Mouse (Mus musculus) left cerebral cortex, postnatal 10 days (tissue): Measurements from ENCODE around the gene Fbxo45. TPM values are rescaled to one million over a fixed set of nuclear protein-coding genes. Genes with fewer than 3 reads are reported as not detected.
"Not testable (repeated sequence)": the region's sequence is repeated elsewhere in the genome, so short reads cannot be mapped to it uniquely, and the experiment has no call there.

Source experiments
- DNase-seq, 2 experiments: peaks; one replicate each; pipeline ENCODE4 v3.0.0; 2021 to 2022; ENCODE audit warnings: low spot score in 2 of 2, mixed read lengths in 1 of 2; ENCODE audit errors: extremely low spot score in 1 of 2
- intact Hi-C: fragments of 180-260 bp; cut with DNase I; formaldehyde crosslinking; loops from one replicate; pipeline ENCODE4 v1.15.1; 2025
- total RNA-seq, 2 experiments: library from RNA; stranded (reverse); gene quantifications; 2 replicates each; pipeline ENCODE4 v1.2.3; 2021

Gene Fbxo45
- total RNA-seq, result 10 to 100 TPM; 39.7 to 39.8 TPM

DNA sequence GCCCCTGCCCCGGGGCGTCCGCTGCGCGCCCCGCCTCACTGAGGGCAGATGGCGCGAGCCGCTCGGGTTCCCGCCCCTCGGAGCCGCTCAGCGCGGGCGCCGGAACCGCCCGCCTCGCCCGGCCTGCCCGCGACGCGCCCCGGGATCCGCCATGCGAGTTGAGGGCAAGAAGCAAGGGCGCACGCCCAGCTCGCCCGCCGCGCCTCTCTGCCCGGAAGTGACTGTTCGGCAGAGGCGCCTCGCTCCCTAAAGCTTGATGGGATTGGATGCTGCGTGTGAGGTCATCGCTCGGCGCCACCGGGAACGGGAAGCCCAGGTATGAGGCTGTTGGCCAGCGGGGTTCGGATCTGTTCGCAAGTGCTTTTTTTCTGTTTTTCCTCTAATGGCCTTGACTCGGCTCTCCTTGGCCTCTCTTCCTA lies at the start of gene Fbxo45, which contains the start of gene Wdr53:
Gene Fbxo45 (minus strand): TSS at position 207 of the 419 bp plus-strand sequence.
Gene Wdr53 (plus strand): TSS at position 276 of the 419 bp plus-strand sequence.
- DNase-seq, result peak; percentile 97 to 98

DNA sequence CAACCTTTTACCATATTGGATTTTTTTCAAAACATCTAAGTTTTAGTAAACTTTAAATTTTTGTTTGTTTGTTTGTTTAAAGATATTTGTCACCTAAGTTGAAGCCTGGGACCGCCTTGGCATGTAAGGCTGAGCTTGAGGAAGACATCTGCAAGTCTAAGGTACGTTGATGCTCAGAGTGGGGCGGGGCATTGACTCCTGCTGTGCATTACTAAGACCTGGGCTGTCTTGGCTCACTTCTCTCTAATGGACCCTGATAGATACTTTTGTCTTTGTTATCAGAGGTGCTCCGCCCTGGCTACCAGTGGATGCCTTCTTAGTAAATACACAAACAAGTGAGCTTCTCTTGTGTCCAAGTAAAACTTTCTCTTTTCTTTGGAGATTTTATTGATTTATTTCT lies 44.9 kb upstream of the Fbxo45 start:
- no peak for DNase-seq

More for the DNA sequence above, at the start of gene Fbxo45, which contains the start of gene Wdr53:
- intact Hi-C loops, result loop anchor here (10.0 kb wide), 1 partner anchor 132 kb away; no protein-coding TSS in a partner anchor

DNA sequence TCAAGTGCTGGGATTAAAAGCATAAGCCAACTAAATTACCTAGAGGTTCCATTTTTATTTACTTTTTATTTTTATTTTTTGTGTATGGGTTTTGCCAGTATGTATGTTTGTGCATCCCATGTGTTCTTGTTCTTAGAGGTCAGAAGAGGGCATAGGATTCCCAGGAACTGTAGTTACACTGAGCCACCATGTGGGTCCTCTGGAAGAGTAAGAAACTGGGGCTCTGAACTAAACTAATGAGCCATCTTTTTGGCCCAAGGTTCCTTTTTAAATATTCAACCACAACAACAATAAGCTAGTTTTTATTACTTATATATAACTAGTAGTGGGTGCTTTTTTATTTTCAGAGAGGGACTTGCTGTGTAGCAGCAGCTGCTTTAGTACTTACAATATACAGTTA lies 35.6 kb upstream of the Fbxo45 start:
- DNase-seq, result no peak
- intact Hi-C loops, result loop anchor here (5.0 to 10.0 kb wide), 2 partner anchors 102 to 320 kb away; no protein-coding TSS in a partner anchor

More for the DNA sequence above, 44.9 kb upstream of the Fbxo45 start:
- intact Hi-C loops, result loop anchor here (10.0 kb wide), 1 partner anchor 323 kb away; no protein-coding TSS in a partner anchor

DNA sequence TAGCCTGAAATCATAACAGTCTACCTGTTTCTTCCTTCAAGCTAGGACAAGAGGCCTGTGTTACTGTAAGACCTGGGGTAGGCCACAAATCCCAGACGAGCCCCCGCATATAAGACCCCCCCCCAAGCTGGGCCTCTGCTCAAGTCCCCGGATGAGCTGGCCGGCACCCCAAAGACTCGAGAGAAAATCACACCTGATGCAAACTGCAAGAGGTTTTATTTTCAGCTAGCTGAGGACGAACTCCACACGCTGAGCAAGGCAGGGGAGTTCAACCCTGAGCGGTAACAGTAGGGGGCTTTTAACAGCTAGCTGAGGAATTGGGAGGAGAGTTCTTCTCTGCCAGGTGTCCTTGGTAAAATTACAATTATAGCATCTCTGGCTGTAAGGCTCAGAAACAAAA lies 33.3 kb upstream of the Fbxo45 start:
- no peak for DNase-seq
- intact Hi-C loops, result loop anchor here (5.0 to 10.0 kb wide), 2 partner anchors 105 to 318 kb away; no protein-coding TSS in a partner anchor

DNA sequence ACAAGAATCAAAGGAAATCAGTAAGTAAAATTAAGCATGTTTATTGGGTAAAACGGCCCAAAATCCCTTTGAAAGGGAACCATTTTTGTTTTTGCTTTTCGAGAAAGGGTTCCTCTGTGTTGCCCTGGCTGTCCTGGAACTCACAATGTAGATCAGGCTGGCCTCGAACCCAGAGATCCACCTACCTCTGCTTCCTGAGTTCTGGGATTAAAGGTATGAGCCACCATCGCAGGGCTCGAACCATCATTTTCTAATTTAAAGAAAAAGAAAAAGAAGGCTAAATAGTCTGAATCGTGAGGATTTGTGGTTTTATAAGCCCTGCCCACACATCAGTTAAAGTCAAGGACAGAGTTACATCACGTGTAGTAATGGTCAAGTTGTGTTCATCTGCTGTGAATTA lies 31.4 kb upstream of the Fbxo45 start:
- no peak for DNase-seq
- intact Hi-C loops, result no loop called here

DNA sequence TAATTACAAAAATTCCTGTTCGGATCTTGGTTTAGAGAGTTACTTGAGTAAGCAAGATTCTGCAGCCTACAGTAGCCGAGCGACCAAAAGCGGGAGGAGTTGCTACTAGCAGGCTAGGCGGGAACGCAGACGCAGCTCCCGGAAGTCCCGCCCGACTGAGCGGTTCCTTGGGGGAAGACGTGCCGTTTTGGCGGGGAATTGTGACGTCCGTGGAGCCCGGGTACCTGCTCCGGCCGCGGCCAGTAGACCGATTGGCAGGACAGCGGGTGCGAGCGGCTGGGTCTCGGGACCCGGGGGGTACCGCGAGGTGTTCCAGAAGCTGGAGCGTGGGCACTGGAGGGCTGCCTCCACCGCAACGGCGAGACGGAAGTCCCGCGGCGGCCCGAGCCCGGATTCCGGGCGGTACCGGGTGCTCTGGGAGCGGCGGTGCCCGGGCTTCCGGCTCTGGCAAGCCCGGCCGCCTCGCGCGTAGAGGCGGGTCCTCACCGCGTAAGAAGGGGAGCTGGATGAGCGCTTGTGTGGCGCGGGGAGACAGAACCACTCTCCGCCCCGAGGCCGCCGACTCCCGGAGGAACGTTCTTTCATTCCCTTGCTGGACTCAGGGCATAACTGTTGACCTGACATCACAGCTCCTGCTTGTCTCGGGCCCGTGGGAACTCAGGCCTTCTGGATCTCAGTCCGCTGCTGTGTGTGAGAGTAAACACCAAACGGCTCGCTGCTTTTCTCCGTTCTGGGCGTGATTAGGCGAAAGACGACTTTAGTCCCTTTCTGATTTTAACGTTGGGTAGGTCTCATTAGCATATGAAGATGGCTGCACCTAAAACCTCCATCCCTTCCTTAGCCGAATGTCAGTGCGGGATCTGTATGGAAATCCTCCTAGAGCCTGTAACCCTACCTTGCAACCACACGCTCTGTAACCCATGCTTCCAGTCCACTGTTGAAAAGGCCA lies 30.6 kb upstream of the Fbxo45 start, which contains the start of gene Rnf168:
Gene Rnf168 (plus strand): TSS at position 152 of the 949 bp plus-strand sequence.
- peak; percentile 89 to 93 for DNase-seq
- intact Hi-C loops, result no loop called here

DNA sequence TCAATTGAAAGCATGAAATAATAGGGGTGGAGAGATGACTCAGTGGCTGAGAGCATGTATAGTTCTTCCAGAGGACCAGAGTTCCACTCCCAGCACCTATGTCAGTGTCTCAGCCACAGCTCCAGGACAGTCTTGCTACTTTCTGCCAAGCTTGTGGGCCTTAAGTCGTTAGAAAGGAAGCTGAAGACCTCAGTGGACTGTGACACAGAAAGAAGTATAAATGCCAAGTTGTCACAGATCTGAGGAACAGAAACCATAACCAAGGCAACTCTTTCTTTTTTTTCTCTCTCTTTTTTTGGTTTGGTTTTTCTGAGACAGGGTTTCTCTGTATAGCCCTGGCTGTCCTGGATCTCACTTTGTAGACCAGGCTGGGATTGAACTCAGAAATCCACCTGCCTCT lies 28.9 kb upstream of the Fbxo45 start:
- no peak for DNase-seq
- intact Hi-C loops, result no loop called here

DNA sequence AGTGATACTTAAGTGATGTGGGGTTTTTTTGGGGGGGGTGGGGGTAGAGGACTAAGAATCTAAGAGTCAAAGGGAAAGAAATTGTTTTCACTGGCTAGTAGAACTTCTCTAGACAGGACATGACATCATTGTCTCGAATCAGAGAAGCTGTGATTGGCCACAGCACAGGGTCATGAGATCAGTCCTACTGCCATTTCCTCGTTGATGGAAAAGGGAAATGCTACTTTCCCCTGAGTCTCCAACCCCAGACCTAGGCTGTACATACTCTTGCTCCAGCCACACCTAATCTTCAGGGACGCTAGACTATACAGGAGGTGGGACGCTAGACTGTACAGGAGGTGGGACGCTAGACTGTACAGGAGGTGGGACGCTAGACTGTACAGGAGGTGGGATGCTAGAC lies 28.1 kb upstream of the Fbxo45 start:
- DNase-seq, result no peak
- intact Hi-C loops, result no loop called here

DNA sequence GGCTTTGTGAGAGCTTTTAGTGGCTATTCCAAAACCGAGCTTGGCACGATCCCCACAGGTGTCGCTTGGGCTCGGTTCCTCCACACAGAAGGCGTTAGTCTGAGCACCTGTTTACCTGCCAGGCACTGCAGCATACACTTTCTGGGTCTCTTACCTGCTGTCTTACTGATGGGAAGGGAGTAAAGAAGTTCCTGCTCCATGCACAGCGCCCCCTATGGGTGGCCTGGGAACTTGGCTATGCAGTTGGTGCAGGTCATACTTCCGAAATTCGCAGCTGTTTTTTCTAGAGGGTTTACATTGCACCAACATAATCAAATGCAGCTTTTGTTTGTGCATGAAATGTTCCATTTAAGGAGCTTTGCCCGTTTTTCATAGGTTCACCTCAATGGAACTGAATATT lies 26.4 kb upstream of the Fbxo45 start:
- peak in 1 of 2 experiments; percentile 20 for DNase-seq
- intact Hi-C loops, result no loop called here

DNA sequence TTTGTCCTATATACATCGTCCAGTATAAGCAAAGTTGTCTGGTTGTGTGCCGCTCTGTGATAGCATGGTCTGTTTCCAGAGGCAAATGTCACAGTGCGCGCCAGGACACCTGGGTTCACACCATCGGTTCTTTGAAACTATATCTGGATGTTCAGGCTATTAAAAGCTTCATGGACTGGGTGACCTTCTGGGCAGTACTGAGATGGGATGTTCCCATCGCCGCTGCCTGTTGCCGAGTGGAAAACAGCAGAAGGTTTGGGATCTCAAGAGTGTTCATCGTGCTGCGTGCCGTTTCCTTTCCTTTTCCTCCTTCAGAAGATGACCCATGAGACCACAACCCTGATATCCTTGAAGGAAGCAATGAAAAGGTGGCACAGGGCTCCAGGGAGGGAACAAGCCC lies 24.3 kb upstream of the Fbxo45 start, which contains the start of gene Smco1:
Gene Smco1 (plus strand): TSS at position 178 of the 400 bp plus-strand sequence.
- intact Hi-C loops, result no loop called here
- DNase-seq, result no peak

DNA sequence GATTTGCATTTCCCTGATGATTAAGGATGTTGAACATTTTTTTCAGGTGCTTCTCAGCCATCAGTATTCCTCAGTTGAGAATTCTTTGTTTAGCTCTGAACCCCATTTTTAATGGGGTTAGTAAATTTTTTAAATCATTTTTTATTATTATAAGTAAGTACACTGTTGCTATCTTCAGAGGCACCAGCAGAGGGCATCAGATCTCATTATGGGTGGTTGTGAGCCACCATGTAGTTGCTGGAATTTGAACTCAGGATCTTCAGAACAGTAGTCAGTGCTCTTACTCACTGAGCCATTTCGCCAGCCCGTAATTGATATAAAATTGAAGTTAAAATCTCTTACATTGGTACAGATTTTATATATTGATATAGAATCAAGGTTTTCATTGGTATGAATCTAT lies 17.3 kb upstream of the Fbxo45 start:
- intact Hi-C loops, DNase-seq: not testable (repeated sequence)

DNA sequence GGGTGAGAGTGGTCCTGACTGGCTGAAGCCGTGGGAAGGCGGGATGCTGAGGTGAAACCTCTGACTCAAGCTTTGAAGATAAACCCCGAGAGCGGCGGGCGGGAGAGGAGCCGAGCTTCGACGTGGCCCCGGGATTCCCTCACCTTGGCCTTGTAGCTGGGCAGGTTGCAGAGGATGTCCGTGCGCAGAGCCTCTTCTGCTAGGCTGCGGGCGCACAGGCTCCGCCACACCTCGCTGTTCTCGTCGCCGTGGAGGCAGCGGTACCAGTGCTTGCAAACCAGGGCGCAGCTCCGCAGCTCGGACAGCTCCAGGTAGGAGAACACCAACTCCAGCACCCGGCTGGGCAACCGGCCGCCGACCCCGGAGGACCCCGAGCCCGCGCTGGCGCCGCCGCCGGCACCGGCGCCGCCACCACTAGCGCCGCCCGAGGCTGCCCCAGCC lies 587 bp downstream of the Fbxo45 start:
- DNase-seq, result peak in 1 of 2 experiments; percentile 16
- intact Hi-C loops, result loop anchor here (10.0 kb wide), 1 partner anchor 132 kb away; no protein-coding TSS in a partner anchor

DNA sequence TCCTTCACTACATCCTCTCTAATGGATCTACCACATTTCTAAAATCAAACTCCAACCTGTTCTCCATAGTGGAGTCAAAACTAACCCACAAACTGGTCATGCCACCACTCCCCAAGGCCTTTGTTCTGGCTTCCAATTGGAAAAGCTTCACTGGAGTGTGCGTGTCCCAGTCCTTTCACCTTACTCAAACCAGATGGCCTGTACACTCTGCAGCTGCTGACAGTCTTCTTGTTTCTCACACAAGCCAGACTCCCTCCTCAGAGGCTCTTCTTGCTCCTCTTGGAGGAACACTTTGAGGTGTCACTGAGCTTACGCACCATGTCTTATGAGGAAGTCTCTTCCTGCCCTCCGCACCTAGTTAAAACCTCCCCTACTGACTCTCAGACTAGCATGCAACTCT lies 3.1 kb downstream of the Fbxo45 start:
- no peak for DNase-seq
- intact Hi-C loops, result loop anchor here (10.0 kb wide), 1 partner anchor 129 kb away; no protein-coding TSS in a partner anchor

DNA sequence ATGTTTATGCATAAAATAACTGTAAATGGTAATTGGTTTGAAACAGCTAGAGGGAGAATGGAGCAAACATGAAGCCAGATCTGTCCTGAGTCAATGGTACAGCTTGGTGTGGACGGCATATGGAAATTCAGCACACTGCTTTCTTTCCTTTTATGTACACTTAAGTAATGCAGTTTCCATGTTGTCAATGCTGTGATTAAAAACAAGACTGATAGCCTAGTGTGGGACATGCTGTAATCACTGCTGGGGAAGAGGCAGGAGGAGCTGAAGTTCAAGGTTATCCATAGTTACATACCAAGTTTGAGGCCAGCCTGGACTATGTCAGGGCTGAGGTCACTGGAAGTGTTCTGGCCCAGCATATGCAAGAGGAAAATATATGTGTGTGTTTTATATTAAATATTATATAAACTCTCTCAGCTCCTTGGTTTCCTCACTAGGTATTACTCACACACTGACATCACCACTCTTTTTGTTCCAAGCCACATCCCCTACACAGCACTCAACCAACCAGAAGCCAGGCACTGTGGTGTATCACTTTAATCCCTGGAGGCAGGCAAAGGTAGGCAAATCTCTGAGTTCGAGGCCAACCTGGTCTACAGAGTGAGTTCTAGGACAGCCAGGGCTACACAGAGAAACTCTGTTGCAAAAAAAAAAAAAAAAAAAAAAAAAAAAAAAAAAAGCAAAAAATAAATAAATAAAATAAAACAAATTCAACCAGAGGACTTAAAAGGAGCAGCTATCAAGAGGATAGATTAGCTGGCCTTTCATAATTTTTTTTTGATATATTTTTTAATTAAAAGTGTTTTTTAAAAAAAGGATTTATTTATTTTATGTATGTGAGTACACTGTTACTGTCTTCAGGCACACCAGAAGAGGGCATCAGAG lies 7.3 kb downstream of the Fbxo45 start:
- no peak for DNase-seq
- intact Hi-C loops, result loop anchor here (10.0 kb wide), 1 partner anchor 125 kb away; no protein-coding TSS in a partner anchor

DNA sequence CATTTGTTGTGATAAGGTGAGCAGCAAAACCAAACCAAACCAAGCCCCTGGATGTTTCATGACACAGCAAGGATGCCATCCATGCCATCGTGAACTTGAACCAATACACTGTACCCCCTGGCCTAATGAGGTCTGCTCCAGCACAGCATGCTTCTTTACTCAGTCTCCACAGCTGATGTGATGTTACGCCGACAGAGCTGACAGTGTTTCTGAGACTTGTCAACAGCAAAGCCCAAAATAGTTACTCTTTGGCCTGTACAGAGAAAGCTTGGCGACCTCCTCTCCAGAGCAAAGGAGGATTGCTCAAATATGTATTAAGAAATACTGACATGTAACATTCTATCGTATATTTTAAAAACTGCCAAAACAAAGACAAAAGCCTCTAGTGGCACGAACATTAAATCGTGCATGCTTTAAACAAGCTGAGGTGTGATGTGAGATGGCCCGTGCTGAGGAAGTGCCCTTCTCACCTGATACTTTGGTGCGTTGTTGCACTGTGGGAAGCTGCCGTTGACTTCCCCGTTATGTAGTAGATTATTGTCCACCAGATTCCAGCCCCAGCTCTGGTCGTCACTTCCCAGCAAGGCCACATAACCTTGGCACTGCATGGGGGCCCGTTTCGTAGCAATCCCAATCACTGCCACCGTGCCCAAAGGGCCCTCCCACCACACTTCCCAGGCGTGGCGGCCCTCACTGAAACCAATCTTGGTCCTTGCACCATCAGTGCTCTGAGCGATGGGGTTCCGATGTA lies 8.9 kb downstream of the Fbxo45 start:
- intact Hi-C loops, result no loop called here

DNA sequence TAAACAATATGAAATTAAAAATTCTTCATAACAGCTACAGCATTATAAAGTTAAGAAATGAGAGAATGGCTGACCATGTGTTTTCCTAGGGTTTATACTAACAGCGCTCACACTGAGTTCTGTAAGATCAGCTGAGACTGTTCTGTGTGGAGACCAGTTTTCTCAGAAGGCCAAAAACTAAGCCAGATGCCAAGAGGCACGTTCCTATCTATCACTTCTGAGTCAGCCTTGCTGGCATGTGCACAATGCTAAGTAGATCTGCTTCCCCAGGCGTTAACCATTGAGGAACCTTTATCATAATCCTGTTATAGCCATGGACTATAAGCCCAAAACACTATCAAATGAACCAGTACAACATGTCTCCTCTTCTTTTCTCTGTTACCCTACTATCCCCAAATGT lies 14.9 kb downstream of the Fbxo45 start:
- intact Hi-C loops, DNase-seq: not testable (repeated sequence)

More for the DNA sequence above, 8.9 kb downstream of the Fbxo45 start:
- no peak for DNase-seq

DNA sequence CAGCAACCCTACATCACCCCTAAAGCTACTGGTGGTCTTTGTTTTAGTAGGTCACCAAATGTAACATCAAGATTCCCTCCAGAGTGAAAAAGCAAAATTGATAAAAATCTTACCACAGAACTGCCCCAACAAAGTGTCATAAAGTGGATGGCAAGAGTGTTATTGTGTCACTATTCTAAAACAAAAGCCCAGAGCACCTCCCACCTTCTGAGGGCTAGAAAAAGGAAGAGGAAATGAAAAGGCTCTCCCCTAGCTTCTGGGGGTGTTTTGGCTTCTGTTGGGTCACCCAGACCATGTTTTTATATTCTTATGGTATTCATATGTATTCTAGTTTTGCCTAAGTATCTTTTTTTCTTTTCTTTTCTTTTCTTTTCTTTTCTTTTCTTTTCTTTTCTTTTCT lies 24.6 kb downstream of the Fbxo45 start:
- DNase-seq, result no peak
- intact Hi-C loops, result no loop called here

DNA sequence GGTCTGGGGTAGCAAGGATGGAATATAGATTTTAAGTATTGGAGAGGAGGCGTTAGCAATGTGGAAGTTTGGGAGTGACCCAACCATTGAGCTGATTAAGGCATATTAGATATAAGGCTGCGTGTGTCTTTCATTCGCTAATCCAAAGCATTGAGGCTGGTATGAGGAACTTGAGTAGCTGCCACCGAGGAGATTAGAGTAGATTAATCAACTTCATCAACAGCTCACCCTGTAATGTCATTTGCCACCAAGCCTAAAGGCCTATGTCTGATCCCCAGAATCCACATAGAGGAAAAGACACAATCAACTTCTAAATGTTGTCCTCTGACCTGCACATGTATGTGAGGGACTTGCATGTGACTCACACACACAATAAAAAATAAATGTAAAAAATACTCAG lies 25.2 kb downstream of the Fbxo45 start:
- intact Hi-C loops, result no loop called here
- DNase-seq, result no peak
